Mouse (Mus musculus): ENCODE results near the gene Hook2.

DNA sequence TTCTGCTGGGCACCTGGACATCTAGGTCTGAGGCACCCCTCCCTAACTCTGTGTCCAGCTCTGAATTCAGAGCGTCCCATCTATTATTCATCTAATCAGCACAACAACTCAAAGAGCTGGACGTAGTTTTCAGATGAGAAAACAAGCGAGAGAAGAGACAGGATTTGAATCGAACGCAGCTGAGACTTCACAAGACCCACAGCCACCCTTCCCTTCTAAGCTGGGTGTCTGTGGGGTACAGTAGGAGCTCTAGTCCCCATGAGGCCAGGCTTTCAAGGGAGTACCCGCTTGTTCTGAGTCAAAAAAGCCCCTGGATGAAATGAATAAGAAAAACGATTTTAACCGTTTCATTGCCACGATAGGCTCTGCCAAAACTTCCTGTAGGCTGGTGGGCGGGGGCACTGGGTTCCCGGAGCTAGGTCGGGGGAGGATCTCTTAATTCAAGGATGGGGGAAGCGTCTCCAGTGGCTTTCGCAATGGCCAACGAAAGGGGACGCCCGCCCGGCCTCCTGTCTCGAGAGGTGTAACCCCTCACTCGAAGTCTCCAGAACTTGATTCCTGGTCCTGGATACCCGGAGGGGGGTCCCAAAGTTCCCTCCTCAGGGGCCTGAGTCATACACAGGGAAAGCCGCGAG, 5.2 kb upstream of the Hook2 start:
- TF ChIP-seq CTCF (IDR thresholded peaks at IDR 0.05) (no peak), EP300 (IDR thresholded peaks at IDR 0.05; ENCODE audit: insufficient read depth, low read depth, low read length) (no peak), POLR2A (IDR thresholded peaks at IDR 0.05; ENCODE audit: insufficient read depth, low read depth, low read length) (no peak)

All from heart, adult 2 months (tissue).